Mouse (Mus musculus) intestine, postnatal 0 days (tissue): ENCODE data around the gene Hbb-bh1. TPM values are rescaled to one million over a fixed set of nuclear protein-coding genes. Genes with fewer than 3 reads are reported as not detected.

Source experiments
- ATAC-seq: fragments of 200-750 bp; cut with Nextera tagmentation; 2 replicates; pipeline ENCODE4 v1.8.0; 2017; ENCODE audit warnings: mild to moderate bottlenecking, moderate TSS enrichment, moderate library complexity
- H3K27ac ChIP-seq: fragments of 300-500 bp; sonication (generic); 2 replicates; pipeline ENCODE4 v1.5.1; 2014; ENCODE audit warnings: mild to moderate bottlenecking, low read depth, low read length, moderate library complexity
- H3K27me3 ChIP-seq: fragments of 300-500 bp; sonication (generic); replicated peaks from 2 replicates; pipeline ENCODE4 v1.6.1; 2014; ENCODE audit warnings: low read length, mixed read lengths; ENCODE audit not compliant: control insufficient read depth, insufficient read depth
- H3K36me3 ChIP-seq: fragments of 300-500 bp; sonication (generic); 2 replicates; pipeline ENCODE4 v1.6.1; 2014; ENCODE audit warnings: mild to moderate bottlenecking, moderate library complexity; ENCODE audit not compliant: control insufficient read depth, insufficient read depth
- H3K4me1 ChIP-seq: fragments of 300-500 bp; sonication (generic); replicated peaks from 2 replicates; pipeline ENCODE4 v1.6.1; 2014; ENCODE audit warnings: antibody characterized with exemption, low read length, mixed read lengths; ENCODE audit not compliant: control insufficient read depth, insufficient read depth
- H3K4me2 ChIP-seq: fragments of 300-500 bp; sonication (generic); replicated peaks from 2 replicates; pipeline ENCODE4 v1.6.1; 2014; ENCODE audit warnings: low read depth, mild to moderate bottlenecking, moderate library complexity
- H3K4me3 ChIP-seq: fragments of 300-500 bp; sonication (generic); 2 replicates; pipeline ENCODE4 v1.5.1; 2014; ENCODE audit warnings: low read depth, low read length
- H3K9ac ChIP-seq: fragments of 300-500 bp; sonication (generic); 2 replicates; pipeline ENCODE4 v1.6.1; 2014; ENCODE audit warnings: mild to moderate bottlenecking, low read depth, low read length
- H3K9me3 ChIP-seq: fragments of 300-500 bp; sonication (generic); 2 replicates; pipeline ENCODE4 v1.6.1; 2016; ENCODE audit warnings: mixed run types; ENCODE audit not compliant: control insufficient read depth
- CTCF ChIP-seq: sonication (generic); IDR thresholded peaks from 2 replicates; pipeline ENCODE4 v1.5.1; 2016; ENCODE audit warnings: low read depth, mild to moderate bottlenecking, control low read depth, antibody characterized with exemption, moderate library complexity
- WGBS: fragments of 180-500 bp; shearing (Covaris S2); extraction: QIAGEN DNeasy Blood & Tissue Kit; methylation state at CpG from one replicate; pipeline ENCODE4 v1.1.7; 2014; 5-methylcytosine and 5-hydroxymethylcytosine counted together
- polyA plus RNA-seq: library from polyadenylated mRNA; unstranded; fragments of >200 nt; fragmentation: Nextera tagmentation; extraction: Ambion mirVana; gene quantifications from 2 replicates; pipeline ENCODE4 v1.2.1, GENCODE M21; 2015

Gene Hbb-bh1
- polyA plus RNA-seq = not detected in 2 replicates

DNA sequence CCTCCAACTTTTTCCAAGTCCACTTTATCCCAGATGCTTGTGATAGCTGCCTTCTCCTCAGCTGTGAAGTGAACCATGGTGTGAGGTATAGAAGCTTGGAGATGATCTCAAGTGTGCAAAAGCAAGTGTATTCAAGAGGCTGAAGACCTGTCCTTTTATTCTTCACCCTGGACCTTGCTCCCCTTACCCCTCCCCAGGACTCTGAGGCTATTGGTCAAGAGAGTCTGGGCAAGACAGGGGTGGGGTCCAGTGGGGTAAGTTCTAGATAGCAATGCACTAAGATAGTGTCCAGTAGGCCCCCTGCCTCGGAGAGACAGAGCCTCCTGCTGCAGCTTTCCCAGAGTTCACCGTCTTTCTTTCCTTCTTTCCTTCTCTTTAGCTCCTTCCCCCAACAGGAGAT, at the start of gene Hbb-bh1:
TSS of gene Hbb-bh1 (minus strand) at position 131 of the 400 bp plus-strand sequence.
- Histone ChIP-seq H3K9me3 (no peaks in the 10 kb centered on the region), H3K4me3 (no peak within 1 kb of the TSS), H3K4me2 (no peak within 1 kb of the TSS), H3K4me1 (no peaks in the 10 kb centered on the region), H3K36me3 (no peaks in the 10 kb centered on the region), H3K27me3 (no peaks in the 10 kb centered on the region), H3K9ac (no peak within 1 kb of the TSS), H3K27ac (no peak within 1 kb of the TSS)
- TF ChIP-seq CTCF = no peak
- WGBS = 63% methylated on average over 2 of the region's 2 CpGs
- ATAC-seq = no peak

DNA sequence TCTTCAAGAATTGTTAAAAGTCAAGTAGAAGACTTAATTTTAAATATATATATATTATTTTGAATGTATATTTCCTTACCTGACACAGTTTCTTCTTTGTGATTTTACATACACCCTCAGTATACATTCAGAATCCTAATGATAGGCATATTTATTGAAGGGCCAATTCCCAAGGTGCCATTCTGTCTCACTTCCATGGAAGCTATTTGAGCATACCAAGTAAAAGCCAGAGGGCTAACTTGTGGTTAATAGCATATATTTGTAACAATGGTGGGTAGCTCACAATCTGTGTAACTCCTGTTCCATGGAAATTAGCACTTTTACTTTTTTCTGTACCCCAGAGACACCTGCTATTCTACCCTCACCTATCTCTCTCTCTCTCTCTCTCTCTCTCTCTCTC, 43.2 kb upstream of the Hbb-bh1 start, which contains the start of gene Olfr66:
TSS of gene Olfr66 (minus strand) at position 101 of the 400 bp plus-strand sequence.
- no peaks in the 10 kb centered on the region for H3K9me3 ChIP-seq
- no peak for ATAC-seq
- no peak within 1 kb of the TSS for H3K27ac ChIP-seq
- H3K4me3 ChIP-seq = no peak within 1 kb of the TSS
- H3K4me1 ChIP-seq = no peaks in the 10 kb centered on the region
- no peaks in the 10 kb centered on the region for H3K36me3 ChIP-seq
- no peak for TF ChIP-seq CTCF
- H3K27me3 ChIP-seq = no peaks in the 10 kb centered on the region
- no peak within 1 kb of the TSS for H3K9ac ChIP-seq
- H3K4me2 ChIP-seq = no peak within 1 kb of the TSS

DNA sequence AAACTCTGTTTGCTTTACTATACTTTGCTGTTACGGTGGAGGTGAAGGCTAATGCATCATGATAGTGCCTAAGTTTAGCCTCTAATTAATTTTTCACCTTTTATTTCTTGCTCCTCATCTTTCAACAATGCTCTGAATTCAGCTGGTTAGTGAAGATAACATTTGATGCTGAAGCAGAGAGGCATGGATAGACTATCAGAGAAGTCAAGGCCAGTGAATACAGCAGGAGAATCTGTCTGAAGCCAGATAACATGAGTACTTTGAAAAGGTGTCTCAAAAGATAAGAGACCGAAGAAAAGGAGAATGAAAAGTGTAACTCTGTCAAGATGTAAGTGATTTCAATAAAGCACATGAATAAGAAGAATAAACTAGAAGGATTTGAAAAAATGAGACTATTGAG, 34.1 kb upstream of the Hbb-bh1 start:
- Histone ChIP-seq H3K27me3 (no peaks in the 10 kb centered on the region), H3K4me2 (no peak overlapping the region), H3K9me3 (no peaks in the 10 kb centered on the region), H3K4me1 (no peaks in the 10 kb centered on the region), H3K4me3 (no peak overlapping the region), H3K9ac (no peak overlapping the region), H3K36me3 (no peaks in the 10 kb centered on the region), H3K27ac (no peak overlapping the region)
- ATAC-seq = no peak
- 72% methylated on average over 2 of the region's 2 CpGs for WGBS
- TF ChIP-seq CTCF = no peak

DNA sequence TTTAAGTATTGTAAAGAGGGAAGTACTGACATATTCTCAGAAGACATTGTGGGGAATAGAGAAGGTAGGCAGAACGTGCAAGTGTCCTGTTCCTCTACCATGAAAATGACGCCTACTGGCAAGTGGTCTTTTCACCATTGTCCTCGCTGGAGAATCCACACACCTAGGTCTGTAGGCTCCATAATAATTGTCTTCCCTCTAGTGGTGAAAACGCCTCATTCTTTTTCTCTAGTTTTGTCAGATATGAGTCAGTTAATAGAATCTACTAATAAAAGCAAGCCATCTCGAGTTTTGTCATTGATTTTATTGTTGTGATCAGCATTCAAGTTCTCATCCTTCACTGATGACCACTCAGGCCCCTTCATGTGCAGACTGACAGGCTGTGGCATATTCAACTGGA, 31.5 kb upstream of the Hbb-bh1 start:
- Histone ChIP-seq H3K4me3 (no peak overlapping the region), H3K4me1 (no peaks in the 10 kb centered on the region), H3K4me2 (no peak overlapping the region), H3K27me3 (no peaks in the 10 kb centered on the region), H3K36me3 (no peaks in the 10 kb centered on the region), H3K27ac (no peak overlapping the region), H3K9me3 (no peaks in the 10 kb centered on the region), H3K9ac (no peak overlapping the region)
- 45% methylated on average over 5 of the region's 5 CpGs for WGBS
- peak; percentile 30 for TF ChIP-seq CTCF
- ATAC-seq = no peak

DNA sequence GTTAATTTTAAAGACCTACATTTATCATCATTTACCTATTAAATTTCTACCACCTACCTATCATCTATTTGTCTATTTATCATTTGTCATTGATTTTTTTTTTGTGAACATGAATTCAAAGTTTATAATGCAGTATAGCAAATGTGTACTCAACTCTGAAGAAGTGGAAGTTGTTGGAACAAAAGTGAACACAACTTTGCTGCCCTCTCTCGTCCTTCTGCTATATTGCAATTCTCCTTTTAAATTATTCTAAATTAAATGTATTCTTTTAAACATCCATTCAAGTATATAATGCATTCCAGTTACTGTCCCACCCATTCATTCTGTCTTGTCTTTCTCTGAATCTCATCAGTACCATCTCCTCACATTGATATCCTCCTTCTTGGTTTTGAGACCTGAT, 30.1 kb upstream of the Hbb-bh1 start:
- WGBS = 2% methylated on average over 1 of the region's 1 CpGs
- Histone ChIP-seq H3K9me3 (no peaks in the 10 kb centered on the region), H3K27me3 (no peaks in the 10 kb centered on the region), H3K9ac (no peak overlapping the region), H3K4me3 (no peak overlapping the region), H3K4me2 (no peak overlapping the region), H3K27ac (no peak overlapping the region), H3K36me3 (no peaks in the 10 kb centered on the region), H3K4me1 (no peaks in the 10 kb centered on the region)
- peak; percentile 63 for TF ChIP-seq CTCF
- no peak for ATAC-seq

DNA sequence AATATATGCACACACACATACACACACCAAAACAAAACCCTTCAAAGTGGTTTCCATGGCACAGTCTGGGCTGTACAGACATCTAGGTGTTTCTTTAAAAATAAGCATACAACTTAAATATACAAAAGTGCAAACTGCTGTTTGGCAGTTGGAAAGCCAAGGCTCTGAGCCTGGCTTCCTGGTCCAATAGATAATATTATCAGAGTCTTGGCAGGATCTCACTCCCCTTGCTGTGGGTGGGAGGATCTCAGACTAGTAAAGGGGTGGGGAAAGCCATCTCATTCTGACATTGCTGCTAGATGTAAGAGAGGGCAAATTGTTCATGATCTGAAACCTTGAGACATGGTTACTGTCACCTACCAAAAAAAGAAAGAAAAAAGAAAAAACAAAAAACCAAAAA, 27.7 kb upstream of the Hbb-bh1 start:
- no peak for TF ChIP-seq CTCF
- no peaks in the 10 kb centered on the region for H3K36me3 ChIP-seq
- no peaks in the 10 kb centered on the region for H3K4me1 ChIP-seq
- no peak overlapping the region for H3K4me3 ChIP-seq
- H3K9ac ChIP-seq = no peak overlapping the region
- H3K4me2 ChIP-seq = no peak overlapping the region
- H3K27me3 ChIP-seq = no peaks in the 10 kb centered on the region
- H3K27ac ChIP-seq = no peak overlapping the region
- H3K9me3 ChIP-seq = no peaks in the 10 kb centered on the region
- no peak for ATAC-seq

DNA sequence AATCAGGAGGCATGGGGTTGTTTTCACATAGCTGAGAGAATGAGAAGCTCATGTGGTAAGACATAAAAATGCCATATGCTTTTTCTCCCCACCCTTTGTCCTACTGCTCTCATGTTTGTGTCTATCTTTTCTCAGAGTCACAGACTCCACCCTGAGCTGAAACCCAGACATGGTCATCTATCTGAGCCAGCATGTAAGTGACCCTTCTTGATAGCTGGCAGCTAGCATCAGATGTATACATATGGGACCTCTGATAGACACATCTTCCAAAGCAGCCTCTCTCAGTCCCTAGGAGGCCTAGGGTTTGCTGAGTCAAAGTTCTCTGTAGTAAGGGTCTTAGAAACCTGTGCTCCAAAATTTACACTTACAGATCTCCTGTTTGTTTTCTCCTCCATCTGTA, 22.8 kb upstream of the Hbb-bh1 start:
- no peaks in the 10 kb centered on the region for H3K9me3 ChIP-seq
- H3K27me3 ChIP-seq = no peaks in the 10 kb centered on the region
- no peak overlapping the region for H3K4me2 ChIP-seq
- H3K36me3 ChIP-seq = no peaks in the 10 kb centered on the region
- H3K4me1 ChIP-seq = no peaks in the 10 kb centered on the region
- no peak overlapping the region for H3K9ac ChIP-seq
- TF ChIP-seq CTCF = no peak
- no peak overlapping the region for H3K27ac ChIP-seq
- no peak for ATAC-seq
- no peak overlapping the region for H3K4me3 ChIP-seq
